Mouse (Mus musculus) stomach, embryonic 16.5 days (tissue): ENCODE measurements around the gene Homer3. TPM values are rescaled to one million over a fixed set of nuclear protein-coding genes. Genes with fewer than 3 reads are reported as not detected.

ENCODE experiments used
- ATAC-seq: fragments of 200-750 bp; cut with Nextera tagmentation; 2 replicates; pipeline ENCODE4 v1.8.0; 2017; ENCODE audit warnings: moderate number of reproducible peaks, moderate TSS enrichment; ENCODE audit not compliant: insufficient read depth, low FRiP score
- H3K27ac ChIP-seq: fragments of 300-500 bp; sonication (generic); 2 replicates; pipeline ENCODE4 v1.5.1; 2014; ENCODE audit warnings: low read length
- H3K27me3 ChIP-seq: fragments of 300-500 bp; sonication (generic); 2 replicates; pipeline ENCODE4 v1.6.1; 2014; ENCODE audit warnings: low read length, control low read depth, mixed read lengths; ENCODE audit not compliant: control insufficient read depth, insufficient read depth
- H3K36me3 ChIP-seq: fragments of 300-500 bp; sonication (generic); 2 replicates; pipeline ENCODE4 v1.6.1; 2014; ENCODE audit warnings: low read length; ENCODE audit not compliant: control insufficient read depth, insufficient read depth
- H3K4me1 ChIP-seq: fragments of 300-500 bp; sonication (generic); 2 replicates; pipeline ENCODE4 v1.6.1; 2014; ENCODE audit warnings: low read length, control low read depth, mixed read lengths; ENCODE audit not compliant: control insufficient read depth, insufficient read depth
- H3K4me2 ChIP-seq: fragments of 300-500 bp; sonication (generic); 2 replicates; pipeline ENCODE4 v1.6.1; 2014; ENCODE audit warnings: low read depth, low read length, mixed read lengths
- H3K4me3 ChIP-seq: fragments of 300-500 bp; sonication (generic); replicated peaks from 2 replicates; pipeline ENCODE4 v1.5.1; 2014; ENCODE audit warnings: mild to moderate bottlenecking, low read length
- H3K9ac ChIP-seq: fragments of 300-500 bp; sonication (generic); 2 replicates; pipeline ENCODE4 v1.6.1; 2014; ENCODE audit warnings: low read length
- H3K9me3 ChIP-seq: fragments of 300-500 bp; sonication (generic); replicated peaks from 2 replicates; pipeline ENCODE4 v1.6.1; 2016; ENCODE audit warnings: low read length, control low read depth; ENCODE audit not compliant: control insufficient read depth
- WGBS: fragments of 180-500 bp; shearing (Covaris S2); extraction: QIAGEN DNeasy Blood & Tissue Kit; methylation state at CpG from one replicate; pipeline ENCODE4 v1.1.7; 2014; 5-methylcytosine and 5-hydroxymethylcytosine counted together
- polyA plus RNA-seq: library from polyadenylated mRNA; unstranded; fragments of >200 nt; fragmentation: Nextera tagmentation; extraction: Ambion mirVana; gene quantifications from 2 replicates; pipeline ENCODE4 v1.2.1, GENCODE M21; 2015

Gene Homer3
- polyA plus RNA-seq, 1 experiment from 2014 or later: 32.5 TPM

DNA sequence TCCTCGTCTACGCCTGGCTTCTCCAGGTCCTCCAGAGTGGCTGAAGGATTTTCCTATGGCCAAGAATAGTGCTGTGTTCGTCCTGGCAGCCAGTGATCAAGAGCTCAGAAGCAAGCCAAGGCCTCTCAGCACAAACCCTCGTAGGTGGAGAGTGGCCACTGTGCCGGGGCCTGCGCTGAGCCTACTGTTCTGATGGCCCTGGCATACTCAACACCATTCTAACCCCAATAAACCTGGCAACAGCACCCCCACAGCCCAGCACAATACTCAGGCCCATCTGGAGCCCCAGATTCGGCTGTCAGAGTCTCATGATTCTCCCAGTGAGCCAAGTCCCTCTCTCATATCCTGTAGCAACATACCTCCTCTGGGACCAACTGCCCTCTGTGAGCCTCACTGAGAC lies 58.0 kb downstream of the Homer3 start:
- H3K4me2 ChIP-seq: no peak overlapping the region
- 88% methylated on average over 7 of the region's 7 CpGs for WGBS
- H3K27me3 ChIP-seq: no peaks in the 10 kb centered on the region
- ATAC-seq: no peak
- H3K9me3 ChIP-seq: no peaks in the 10 kb centered on the region
- no peaks in the 10 kb centered on the region for H3K4me1 ChIP-seq
- H3K9ac ChIP-seq: no peak overlapping the region
- peaks cover 43% of the 10 kb centered on the region; the same call in 1 of the 2 replicates for H3K36me3 ChIP-seq
- H3K27ac ChIP-seq: no peak overlapping the region
- no peak overlapping the region for H3K4me3 ChIP-seq

DNA sequence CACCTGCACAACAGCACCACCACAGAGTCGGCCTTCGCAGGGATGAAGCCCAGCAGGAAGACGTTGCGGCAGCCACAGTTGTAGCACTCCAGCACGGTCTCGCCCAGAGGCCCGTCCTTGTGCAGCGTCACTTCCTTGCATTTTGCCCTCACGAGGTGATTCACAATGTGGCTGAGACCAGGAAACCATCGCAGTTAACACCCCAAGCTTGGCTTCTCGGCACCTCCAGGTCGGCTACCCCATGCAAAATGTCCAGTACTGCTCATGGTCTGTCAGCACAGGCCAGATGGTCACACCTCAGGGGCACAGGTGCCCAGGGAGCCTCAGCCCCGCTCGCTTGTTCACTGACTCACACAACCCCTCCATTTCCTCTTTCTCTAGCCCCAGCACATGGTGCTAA lies 59.4 kb downstream of the Homer3 start:
- H3K9me3 ChIP-seq: no peaks in the 10 kb centered on the region
- H3K4me3 ChIP-seq: no peak overlapping the region
- H3K27me3 ChIP-seq: no peaks in the 10 kb centered on the region
- ATAC-seq: no peak
- H3K36me3 ChIP-seq: peaks cover 33% of the 10 kb centered on the region; the same call in 1 of the 2 replicates
- no peaks in the 10 kb centered on the region for H3K4me1 ChIP-seq
- WGBS: 91% methylated on average over 14 of the region's 14 CpGs
- no peak overlapping the region for H3K4me2 ChIP-seq
- no peak overlapping the region for H3K9ac ChIP-seq
- H3K27ac ChIP-seq: no peak overlapping the region

DNA sequence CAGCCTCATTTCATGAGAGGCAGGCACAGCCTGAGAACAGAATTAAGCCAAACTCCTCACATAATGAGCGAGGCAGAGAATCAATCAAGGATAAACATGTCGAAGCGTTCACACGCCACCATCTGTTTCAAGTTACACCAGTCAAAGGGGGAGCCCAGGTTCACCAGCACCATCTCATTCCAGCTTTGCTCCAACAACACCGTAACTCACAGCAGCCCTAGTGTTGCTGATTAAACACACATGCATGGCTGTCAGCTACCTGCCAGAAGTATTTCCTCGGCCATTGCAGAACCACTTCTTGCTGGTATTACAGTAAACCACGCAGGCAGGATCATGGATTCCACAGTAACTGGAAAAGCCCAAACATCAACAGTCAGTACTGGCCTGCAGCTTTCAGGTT lies 60.4 kb downstream of the Homer3 start:
- Histone ChIP-seq H3K9me3 (no peaks in the 10 kb centered on the region), H3K9ac (no peak overlapping the region), H3K36me3 (peaks cover 29% of the 10 kb centered on the region; the same call in 1 of the 2 replicates), H3K4me2 (no peak overlapping the region), H3K4me1 (no peaks in the 10 kb centered on the region), H3K27me3 (no peaks in the 10 kb centered on the region), H3K27ac (no peak overlapping the region), H3K4me3 (no peak overlapping the region)
- no peak for ATAC-seq
- 62% methylated on average over 7 of the region's 7 CpGs for WGBS

DNA sequence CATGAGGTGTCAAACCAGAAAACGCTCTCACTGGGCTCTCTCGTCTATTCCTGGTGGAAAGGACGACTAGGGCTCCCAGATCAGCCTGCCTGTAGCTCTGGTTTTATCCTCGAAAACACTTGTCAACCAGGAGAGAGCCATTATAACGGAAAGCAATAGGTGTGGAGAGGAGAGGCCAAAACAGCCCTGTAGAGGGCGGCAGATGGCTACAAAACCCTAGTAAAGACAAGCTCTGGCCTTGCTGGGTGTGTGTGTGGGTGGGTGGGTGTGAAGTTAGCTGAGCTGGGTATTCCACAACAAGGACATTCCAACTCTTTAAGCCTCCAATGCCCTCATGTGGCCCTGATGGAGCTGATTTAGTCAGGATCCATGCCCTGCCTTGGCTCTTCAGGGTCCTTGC lies 61.1 kb downstream of the Homer3 start:
- WGBS: 56% methylated on average over 6 of the region's 6 CpGs

More for the DNA sequence above, 61.1 kb downstream of the Homer3 start:
- no peaks in the 10 kb centered on the region for H3K27me3 ChIP-seq
- no peak overlapping the region for H3K9ac ChIP-seq
- H3K4me3 ChIP-seq: no peak overlapping the region
- H3K9me3 ChIP-seq: no peaks in the 10 kb centered on the region
- H3K27ac ChIP-seq: no peak overlapping the region
- no peak for ATAC-seq
- no peak overlapping the region for H3K4me2 ChIP-seq
- 0 out of 2 replicates have a peak, but pooled peaks cover 5% of the 10 kb centered on the region for H3K4me1 ChIP-seq
- peaks cover 25% of the 10 kb centered on the region; the same call in 1 of the 2 replicates for H3K36me3 ChIP-seq

Other genes with a start within 250 kb of the Homer3 start
- 46.1 and 46.7 TPM in 2 replicates for gene Mau2, start 240.1 kb upstream of the Homer3 start, polyA plus RNA-seq
- gene Sugp1, start 240.0 kb upstream of the Homer3 start, polyA plus RNA-seq: 39.1 and 42.0 TPM in 2 replicates
- 8.4 and 11.6 TPM in 2 replicates for gene Tm6sf2, start 209.9 kb upstream of the Homer3 start, polyA plus RNA-seq
- gene Hapln4, start 199.4 kb upstream of the Homer3 start, polyA plus RNA-seq: 0.28 TPM in 1 of 2 replicates, not detected in the other
- gene Ncan, start 162.0 kb upstream of the Homer3 start, polyA plus RNA-seq: 0.96 and 1.4 TPM in 2 replicates
- 35.7 and 37.1 TPM in 2 replicates for gene Nr2c2ap, start 151.5 kb upstream of the Homer3 start, polyA plus RNA-seq
- gene Rfxank, start 143.7 kb upstream of the Homer3 start, polyA plus RNA-seq: 14.5 and 17.1 TPM in 2 replicates
- 38.0 and 42.8 TPM in 2 replicates for gene Borcs8, start 143.3 kb upstream of the Homer3 start, polyA plus RNA-seq
- 0.25 TPM in 2 replicates for gene Mef2b, start 143.1 kb upstream of the Homer3 start, polyA plus RNA-seq
- gene Tmem161a, start 110.5 kb upstream of the Homer3 start, polyA plus RNA-seq: 64.2 and 64.8 TPM in 2 replicates
- 5.1 and 6.1 TPM in 2 replicates for gene Slc25a42, start 70.5 kb upstream of the Homer3 start, polyA plus RNA-seq
- 25.6 and 26.4 TPM in 2 replicates for gene Sugp2, start 48.6 kb upstream of the Homer3 start, polyA plus RNA-seq
- 25.3 and 27.0 TPM in 2 replicates for gene Armc6, start 48.4 kb upstream of the Homer3 start, polyA plus RNA-seq
- 48.8 and 50.4 TPM in 2 replicates for gene Ddx49, start 19.7 kb downstream of the Homer3 start, polyA plus RNA-seq
- gene Cope, start 19.7 kb downstream of the Homer3 start, polyA plus RNA-seq: 354 and 410 TPM in 2 replicates
- gene Cers1, start 32.9 kb downstream of the Homer3 start, polyA plus RNA-seq: 3.8 and 4.1 TPM in 2 replicates
- gene Gdf1, start 47.0 kb downstream of the Homer3 start, polyA plus RNA-seq: 1.4 and 2.1 TPM in 2 replicates
- 7.4 and 8.2 TPM in 2 replicates for gene Upf1, start 70.5 kb downstream of the Homer3 start, polyA plus RNA-seq
- 0.15 and 0.25 TPM in 2 replicates for gene Comp, start 90.7 kb downstream of the Homer3 start, polyA plus RNA-seq
- gene Crtc1, start 156.8 kb downstream of the Homer3 start, polyA plus RNA-seq: 13.9 and 16.2 TPM in 2 replicates
- gene Klhl26, start 194.1 kb downstream of the Homer3 start, polyA plus RNA-seq: 24.2 and 24.9 TPM in 2 replicates
- 2.8 and 4.3 TPM in 2 replicates for gene Tmem59l, start 204.5 kb downstream of the Homer3 start, polyA plus RNA-seq
- 3.4 and 4.9 TPM in 2 replicates for gene Crlf1, start 210.3 kb downstream of the Homer3 start, polyA plus RNA-seq
- 118 and 125 TPM in 2 replicates for gene Rex1bd, start 223.9 kb downstream of the Homer3 start, polyA plus RNA-seq
- 719 and 930 TPM in 2 replicates for gene Uba52, start 228.0 kb downstream of the Homer3 start, polyA plus RNA-seq
- 291 and 298 TPM in 2 replicates for gene Fkbp8, start 244.9 kb downstream of the Homer3 start, polyA plus RNA-seq
- 53.6 and 53.9 TPM in 2 replicates for gene Kxd1, start 245.1 kb downstream of the Homer3 start, polyA plus RNA-seq